Mouse (Mus musculus) G1E (cell line): ENCODE results near the gene Nlrx1.

Experiments
- CTCF ChIP-seq: IDR thresholded peaks from 2 replicates; pipeline ENCODE4 v1.5.1; 2012; ENCODE audit warnings: low read depth, low read length, inconsistent platforms, mixed read lengths
- GATA1 ChIP-seq: IDR thresholded peaks from 2 replicates; pipeline ENCODE4 v1.6.1; 2012; ENCODE audit warnings: borderline replicate concordance, low read length, inconsistent platforms, mixed read lengths
- GATA2 ChIP-seq: IDR thresholded peaks from 2 replicates; pipeline ENCODE4 v1.6.1; 2012; ENCODE audit warnings: low read depth, low read length, inconsistent platforms, borderline replicate concordance
- POLR2AphosphoS5 ChIP-seq: IDR thresholded peaks from 2 replicates; pipeline ENCODE4 v1.6.1; 2012; ENCODE audit warnings: low read depth, low read length, inconsistent platforms; ENCODE audit not compliant: insufficient replicate concordance
- TAL1 ChIP-seq: conservative IDR thresholded peaks from 2 replicates; pipeline ENCODE4 v1.6.1; 2012; ENCODE audit warnings: low read depth, low read length, inconsistent platforms, mixed read lengths

GRCm38 (mm10) chr9:44259014-44259413, 9.4 kb downstream of the Nlrx1 start:
- TF ChIP-seq CTCF (no peak), GATA1 (no peak), TAL1 (no peak), GATA2 (no peak), POLR2AphosphoS5 (no peak)
